Mouse (Mus musculus): ENCODE measurements around the gene Ccdc153.

DNA sequence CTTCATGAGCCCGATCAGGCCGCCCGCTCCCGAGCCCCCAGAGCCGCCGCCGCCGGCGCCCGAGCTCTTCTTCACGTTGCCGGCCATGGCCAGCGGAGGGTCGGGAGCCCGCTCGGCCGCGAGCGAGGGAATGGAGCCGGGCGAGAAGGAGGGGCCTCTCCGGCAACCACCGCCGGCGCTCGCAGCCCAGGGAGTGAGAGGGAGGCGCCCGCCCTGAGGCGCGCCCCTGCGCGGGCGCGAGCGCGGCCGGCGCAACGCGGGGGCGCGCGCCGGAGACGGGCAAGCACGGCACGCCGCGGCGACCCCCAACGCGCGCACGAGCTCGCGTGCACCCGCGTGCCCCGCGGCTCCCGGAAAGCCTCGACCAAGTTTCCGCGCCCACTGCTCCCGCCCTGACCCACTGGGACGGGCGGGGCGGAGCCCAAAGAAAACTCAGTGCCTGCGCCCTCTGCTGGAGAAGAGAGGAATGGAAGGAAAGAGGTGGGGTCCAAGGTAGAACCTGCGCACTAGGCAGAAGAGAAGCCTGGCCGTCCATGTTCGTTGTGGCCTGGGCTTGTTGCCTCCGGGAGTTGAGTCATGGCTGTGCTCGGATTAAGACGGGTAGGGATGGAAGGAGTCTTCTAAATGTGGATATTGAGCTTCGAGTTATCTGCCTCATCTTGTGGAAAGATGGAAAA, 6.5 kb upstream of the Ccdc153 start, which contains the start of gene Cbl:
- TF ChIP-seq GATA1 (IDR thresholded peaks at IDR 0.05; ENCODE audit: borderline replicate concordance, low read length): no peak
- no peak for TF ChIP-seq FLI1 (IDR thresholded peaks at IDR 0.05; ENCODE audit: low read length)

Measured in megakaryocyte, embryonic 14.5 days (primary cell).